Mouse (Mus musculus): ENCODE measurements at regions not wholly inside any gene's neighbourhood (a gene's known extent, or its start where the extent isn't known, plus 50 kb on each side); places are given as distances from the start of the nearest gene placed in this dataset.
"Not testable (repeated sequence)": the region's sequence is repeated elsewhere in the genome, so short reads cannot be mapped to it uniquely, and the experiment has no call there.

DNA sequence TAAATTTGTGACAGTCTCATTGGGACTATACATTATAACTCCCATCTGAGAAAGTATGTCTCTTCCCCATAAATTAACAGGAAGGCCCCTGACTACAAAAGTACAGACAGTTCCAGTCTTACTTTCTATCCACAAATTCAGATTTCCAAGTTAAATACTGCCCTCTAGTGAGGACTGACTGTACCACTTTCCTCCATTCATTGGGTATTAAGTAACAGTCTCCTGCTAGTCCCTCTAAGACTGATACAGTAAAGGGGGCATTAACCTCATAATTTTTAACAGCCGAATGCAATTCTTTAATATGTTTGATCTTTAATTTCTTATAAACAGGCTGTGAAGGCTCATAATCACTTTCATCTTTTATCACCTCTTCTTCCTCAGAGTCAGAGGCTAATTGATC is 131.0 kb upstream of the Adcyap1 start:
- not testable (repeated sequence) for H3K27ac ChIP-seq; H3K9me3 ChIP-seq (replicated peaks; ENCODE audit: low read length); H3K4me1 ChIP-seq (replicated peaks; ENCODE audit: insufficient read depth, low read length); H3K9ac ChIP-seq (ENCODE audit: low read depth, low read length); H3K4me3 ChIP-seq (replicated peaks; ENCODE audit: low read depth, low read length); H3K27me3 ChIP-seq (ENCODE audit: insufficient read depth, low read length); H3K36me3 ChIP-seq (ENCODE audit: insufficient read depth, low read length); ATAC-seq (replicated peaks; ENCODE audit: low FRiP score, low read depth)
- peak overlapping the region; percentile 33 for H3K4me2 ChIP-seq (ENCODE audit: low read length)
- WGBS = 6% methylated on average over 1 of the region's 1 CpGs
- TF ChIP-seq CTCF (IDR thresholded peaks at IDR 0.05; ENCODE audit: low read depth) = peak; percentile 69
- peak; percentile 68 for DNase-seq (ENCODE audit: low spot score)

- Histone ChIP-seq H3K9me3 (replicated peaks; ENCODE audit: low read length) (no peaks in the 10 kb centered on the region), H3K9ac (ENCODE audit: low read depth, low read length) (no peak overlapping the region), H3K4me2 (ENCODE audit: low read length) (peak overlapping the region; percentile 33), H3K4me3 (replicated peaks; ENCODE audit: low read depth, low read length) (no peak overlapping the region), H3K27ac (no peak overlapping the region), H3K4me1 (replicated peaks; ENCODE audit: insufficient read depth, low read length) (no peaks in the 10 kb centered on the region), H3K27me3 (ENCODE audit: insufficient read depth, low read length) (no peaks in the 10 kb centered on the region), H3K36me3 (ENCODE audit: insufficient read depth, low read length) (no peaks in the 10 kb centered on the region)
- ATAC-seq (replicated peaks; ENCODE audit: low FRiP score, low read depth) = 0 out of 2 replicates have a peak, but pooled peaks have one; percentile 52
- TF ChIP-seq CTCF (IDR thresholded peaks at IDR 0.05; ENCODE audit: low read depth) = no peak
- WGBS = 18% methylated on average over 4 of the region's 4 CpGs
- peak; percentile 8 for DNase-seq (ENCODE audit: low spot score)
Observed at GRCm38 (mm10) chr17:93068489-93068888, 130.3 kb upstream of the Adcyap1 start.

- H3K27ac ChIP-seq = no peak overlapping the region
- no peak for ATAC-seq (replicated peaks; ENCODE audit: low FRiP score, low read depth)
- WGBS = 55% methylated on average over 1 of the region's 1 CpGs
Observed at GRCm38 (mm10) chr17:93084048-93084447, 114.8 kb upstream of the Adcyap1 start.

DNA sequence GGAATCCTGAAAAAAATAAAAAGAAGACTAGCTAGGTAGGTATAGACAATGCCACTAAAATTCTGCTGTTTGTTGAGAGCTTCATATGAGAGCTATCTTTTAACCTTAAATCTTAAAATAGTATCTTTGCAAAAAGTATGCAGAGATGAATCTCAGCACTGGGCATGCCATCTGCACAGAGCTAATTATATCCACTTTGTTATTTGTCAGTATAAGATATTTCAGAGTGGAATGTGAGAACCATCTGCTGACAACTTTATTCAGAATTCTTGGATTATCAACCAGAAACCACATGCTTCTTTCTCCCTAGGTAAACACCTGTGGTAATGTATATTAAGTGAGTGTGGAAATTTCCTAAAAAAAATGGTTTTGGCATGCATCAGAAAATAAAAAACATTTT is 94.3 kb upstream of the Adcyap1 start:
- no peak overlapping the region for H3K9ac ChIP-seq (ENCODE audit: low read depth, low read length)
- no peaks in the 10 kb centered on the region for H3K4me1 ChIP-seq (replicated peaks; ENCODE audit: insufficient read depth, low read length)
- H3K27ac ChIP-seq = no peak overlapping the region
- H3K4me3 ChIP-seq (replicated peaks; ENCODE audit: low read depth, low read length) = no peak overlapping the region
- no peak for DNase-seq (ENCODE audit: low spot score)
- no peaks in the 10 kb centered on the region for H3K36me3 ChIP-seq (ENCODE audit: insufficient read depth, low read length)
- TF ChIP-seq CTCF (IDR thresholded peaks at IDR 0.05; ENCODE audit: low read depth) = no peak
- H3K9me3 ChIP-seq (replicated peaks; ENCODE audit: low read length) = no peaks in the 10 kb centered on the region
- H3K4me2 ChIP-seq (ENCODE audit: low read length) = no peak overlapping the region
- no peak for ATAC-seq (replicated peaks; ENCODE audit: low FRiP score, low read depth)
- H3K27me3 ChIP-seq (ENCODE audit: insufficient read depth, low read length) = no peaks in the 10 kb centered on the region

More at GRCm38 (mm10) chr17:93084048-93084447, 114.8 kb upstream of the Adcyap1 start:
- no peak overlapping the region for H3K9ac ChIP-seq (ENCODE audit: low read depth, low read length)
- H3K36me3 ChIP-seq (ENCODE audit: insufficient read depth, low read length) = no peaks in the 10 kb centered on the region
- H3K4me1 ChIP-seq (replicated peaks; ENCODE audit: insufficient read depth, low read length) = no peaks in the 10 kb centered on the region
- no peak for DNase-seq (ENCODE audit: low spot score)
- H3K9me3 ChIP-seq (replicated peaks; ENCODE audit: low read length) = no peaks in the 10 kb centered on the region
- no peak for TF ChIP-seq CTCF (IDR thresholded peaks at IDR 0.05; ENCODE audit: low read depth)
- no peaks in the 10 kb centered on the region for H3K27me3 ChIP-seq (ENCODE audit: insufficient read depth, low read length)
- no peak overlapping the region for H3K4me2 ChIP-seq (ENCODE audit: low read length)
- no peak overlapping the region for H3K4me3 ChIP-seq (replicated peaks; ENCODE audit: low read depth, low read length)

- peak; percentile 43; the same call in 1 of the 2 replicates for TF ChIP-seq CTCF (IDR thresholded peaks at IDR 0.05; ENCODE audit: low read depth)
- Histone ChIP-seq H3K36me3 (ENCODE audit: insufficient read depth, low read length) (no peaks in the 10 kb centered on the region), H3K4me1 (replicated peaks; ENCODE audit: insufficient read depth, low read length) (no peaks in the 10 kb centered on the region), H3K9ac (ENCODE audit: low read depth, low read length) (no peak overlapping the region), H3K4me2 (ENCODE audit: low read length) (no peak overlapping the region), H3K4me3 (replicated peaks; ENCODE audit: low read depth, low read length) (no peak overlapping the region), H3K27ac (no peak overlapping the region), H3K9me3 (replicated peaks; ENCODE audit: low read length) (no peaks in the 10 kb centered on the region), H3K27me3 (ENCODE audit: insufficient read depth, low read length) (no peaks in the 10 kb centered on the region)
- 60% methylated on average over 1 of the region's 1 CpGs for WGBS
- DNase-seq (ENCODE audit: low spot score) (no peak), ATAC-seq (replicated peaks; ENCODE audit: low FRiP score, low read depth) (no peak)
Observed at GRCm38 (mm10) chr17:93140003-93140402, 58.8 kb upstream of the Adcyap1 start.

DNA sequence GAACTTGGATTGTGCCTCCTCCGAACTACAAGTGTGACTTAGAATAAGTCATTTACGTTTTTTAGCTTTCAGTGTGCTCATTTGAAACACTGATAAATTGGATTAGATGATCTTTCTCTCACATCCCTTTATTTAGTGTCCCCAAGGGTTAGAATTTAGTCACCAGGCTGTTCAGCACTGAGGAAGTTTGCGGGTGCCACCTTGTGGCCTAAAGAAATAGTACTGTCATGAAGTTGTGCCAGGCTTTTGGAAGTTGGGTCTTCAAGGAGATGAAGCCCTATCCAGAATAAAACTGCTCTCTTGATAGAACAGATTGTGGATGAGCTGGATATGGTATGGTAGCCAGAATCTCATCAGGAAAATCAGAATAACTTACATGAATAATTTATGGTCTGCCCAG is 57.7 kb upstream of the Adcyap1 start:
- H3K4me3 ChIP-seq (replicated peaks; ENCODE audit: low read depth, low read length) = no peak overlapping the region
- ATAC-seq (replicated peaks; ENCODE audit: low FRiP score, low read depth) = no peak
- H3K4me2 ChIP-seq (ENCODE audit: low read length) = no peak overlapping the region
- WGBS = 23% methylated on average over 3 of the region's 3 CpGs
- H3K27me3 ChIP-seq (ENCODE audit: insufficient read depth, low read length) = no peaks in the 10 kb centered on the region
- H3K4me1 ChIP-seq (replicated peaks; ENCODE audit: insufficient read depth, low read length) = no peaks in the 10 kb centered on the region
- H3K9ac ChIP-seq (ENCODE audit: low read depth, low read length) = no peak overlapping the region
- peak; percentile 71 for TF ChIP-seq CTCF (IDR thresholded peaks at IDR 0.05; ENCODE audit: low read depth)
- no peaks in the 10 kb centered on the region for H3K9me3 ChIP-seq (replicated peaks; ENCODE audit: low read length)
- no peak overlapping the region for H3K27ac ChIP-seq
- no peaks in the 10 kb centered on the region for H3K36me3 ChIP-seq (ENCODE audit: insufficient read depth, low read length)
- DNase-seq (ENCODE audit: low spot score) = peak; percentile 59
